Mouse (Mus musculus) heart, adult 8-10 months (tissue): ENCODE measurements around the gene H2afb2. TPM values are rescaled to one million over a fixed set of nuclear protein-coding genes. Genes with fewer than 3 reads are reported as not detected.

Source experiments
- DNase-seq: peaks from one replicate; pipeline ENCODE4 v3.0.0; 2022; ENCODE audit warnings: low spot score
- total RNA-seq, 4 experiments: library from RNA; stranded (reverse); gene quantifications; 2 replicates each; pipeline ENCODE4 v1.2.4; 2022

H2afb2 gene
- not detected for total RNA-seq

- no peak for DNase-seq
Observed at GRCm38 (mm10) chrX:116680878-116681277, at the start of gene H2afb2. Gene H2afb2, plus strand, starts transcription at chrX:116681178.

Other genes with a start within 250 kb of the H2afb2 start
- gene Cpxcr1, start 232.2 kb upstream of the H2afb2 start, total RNA-seq = not detected